Mouse (Mus musculus): ENCODE measurements around the gene Tub. TPM values are rescaled to one million over a fixed set of nuclear protein-coding genes. Genes with fewer than 3 reads are reported as not detected.

Gene Tub
- polyA plus RNA-seq (2012; rRNA removed) = 111 and 117 TPM in 2 replicates

DNA sequence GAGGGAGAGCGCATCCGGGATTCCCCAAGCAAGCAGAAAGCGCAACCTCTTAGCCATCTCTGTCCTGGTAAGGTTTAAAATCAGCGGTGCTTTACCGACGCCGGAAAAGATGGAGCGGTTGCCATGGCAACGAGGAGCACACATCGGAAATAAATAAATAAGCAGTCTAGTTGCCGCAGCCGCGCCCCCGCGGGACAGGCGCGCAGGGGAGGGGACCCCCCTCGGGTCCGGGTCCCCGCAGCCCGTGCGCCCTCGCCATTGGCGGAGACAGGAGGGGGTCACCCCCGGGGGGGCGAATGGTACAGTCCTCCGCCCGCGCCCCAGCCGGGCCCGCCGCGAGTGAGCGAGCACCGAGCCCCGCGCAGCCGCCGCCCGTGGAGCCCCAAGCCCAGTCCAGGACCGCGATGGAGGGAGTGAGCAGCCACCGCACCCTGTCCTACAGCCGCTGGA is at the start of gene Tub:
TSS of gene Tub (plus strand) at position 27 of the 450 bp plus-strand sequence.

DNA sequence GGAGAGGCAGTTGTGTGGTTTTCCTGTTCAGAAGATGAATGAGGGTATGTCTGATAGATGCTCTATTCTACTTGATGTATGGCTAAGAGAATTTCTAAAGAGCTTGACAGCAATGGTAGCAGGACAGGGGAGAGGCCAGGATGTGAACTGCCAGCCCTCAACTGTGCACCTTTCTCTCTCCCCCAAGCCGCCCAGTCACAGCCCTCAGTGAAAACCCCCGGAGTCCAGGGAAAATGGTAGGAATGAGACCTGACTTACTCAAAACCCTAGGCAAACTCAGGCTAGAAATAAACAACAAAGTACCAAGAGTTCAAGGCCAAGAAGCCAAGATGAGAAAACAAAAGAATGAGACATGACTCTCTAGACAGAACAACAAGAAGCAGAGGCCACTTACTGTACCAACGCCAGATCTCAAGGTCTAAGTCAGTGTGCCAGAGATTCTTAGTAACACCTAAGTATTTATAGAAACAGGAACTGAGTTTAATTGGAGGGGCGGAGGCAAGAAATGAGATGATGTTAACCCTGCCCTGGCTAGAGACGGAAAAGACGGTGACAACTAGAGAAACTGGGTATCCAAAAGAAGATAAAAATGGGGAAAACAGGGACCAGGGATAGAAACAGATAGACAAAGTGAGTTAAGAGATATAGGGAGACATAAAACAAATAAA is 20.3 kb upstream of the Tub start, which contains the start of gene Nlrp10:
TSS of gene Nlrp10 (minus strand) at position 453 of the 668 bp plus-strand sequence.

DNA sequence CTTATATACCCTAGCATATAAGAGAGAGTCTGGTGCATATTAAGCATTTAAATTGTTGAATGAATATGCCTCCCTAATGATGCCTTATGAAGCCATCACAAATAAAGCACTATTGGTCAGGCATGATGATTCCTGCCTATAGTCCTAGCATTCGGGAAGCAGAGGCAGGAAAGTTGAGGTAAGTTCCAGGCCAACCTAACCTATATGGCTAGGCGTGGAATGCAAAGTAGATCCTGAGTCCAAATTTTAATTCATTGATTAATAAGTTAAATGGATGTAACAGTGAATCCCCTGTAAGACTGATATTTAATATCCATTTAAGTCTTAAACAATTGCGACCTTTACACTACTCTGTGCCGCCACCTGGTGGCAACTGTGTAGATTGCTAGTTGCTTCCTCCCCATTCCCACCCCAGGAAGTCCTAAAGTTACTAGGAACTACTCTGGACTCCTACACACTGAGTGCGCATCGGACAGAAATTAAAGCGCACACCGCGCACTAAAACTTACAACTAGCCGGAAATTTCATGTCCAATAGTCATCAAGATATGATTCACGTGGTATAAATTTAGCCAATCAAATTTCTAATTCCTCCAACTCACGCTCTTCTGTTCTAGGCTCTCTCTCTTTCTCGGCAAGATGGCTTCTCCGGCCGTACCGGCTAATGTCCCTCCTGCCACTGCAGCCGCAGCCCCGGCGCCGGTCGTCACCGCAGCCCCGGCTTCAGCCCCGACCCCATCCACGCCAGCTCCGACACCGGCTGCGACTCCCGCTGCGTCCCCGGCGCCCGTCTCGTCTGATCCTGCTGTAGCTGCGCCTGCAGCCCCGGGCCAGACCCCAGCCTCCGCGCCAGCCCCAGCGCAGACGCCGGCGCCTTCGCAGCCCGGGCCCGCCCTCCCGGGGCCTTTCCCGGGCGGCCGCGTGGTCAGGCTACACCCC is 16.1 kb upstream of the Tub start, which contains the start of gene Eif3f:
TSS of gene Eif3f (plus strand) at position 624 of the 938 bp plus-strand sequence.

DNA sequence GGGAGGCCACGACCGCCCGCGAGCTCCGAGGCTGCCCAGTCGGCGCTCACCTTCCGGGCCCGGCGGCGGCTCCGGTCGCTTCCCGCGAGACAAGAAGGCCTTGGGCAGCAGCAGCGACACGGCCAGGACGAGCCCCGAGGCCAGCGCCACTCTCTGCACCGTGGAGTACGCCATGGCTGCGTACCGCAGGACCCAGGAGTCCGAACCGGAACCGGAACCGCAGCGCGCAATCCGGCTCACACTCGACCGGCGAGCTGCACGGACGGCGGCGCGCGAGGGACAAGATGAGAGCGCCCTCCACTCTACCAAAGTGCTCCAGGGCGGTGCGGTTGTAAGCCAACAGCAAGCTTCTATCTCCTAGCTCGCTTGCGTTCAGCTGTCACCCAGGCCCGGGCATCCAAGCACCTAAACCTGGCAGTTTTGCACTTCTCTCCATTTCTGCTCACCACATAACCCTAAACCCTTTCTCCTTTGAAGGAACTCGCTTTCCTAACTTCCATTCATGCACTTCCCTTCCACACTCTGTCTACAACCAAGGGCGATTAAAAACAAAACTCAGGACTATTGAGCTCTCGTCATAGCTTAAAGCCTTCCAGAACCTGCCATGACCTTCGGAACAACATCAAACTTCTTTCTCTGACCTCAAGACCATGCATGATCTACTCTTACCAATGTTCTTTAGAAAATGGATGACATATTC is 133.1 kb downstream of the Tub start, which contains the start of gene Ric3:
TSS of gene Ric3 (minus strand) at position 219 of the 700 bp plus-strand sequence.

Other genes with a start within 250 kb of the Tub start
- not detected in 2 replicates for gene Olfr512, start 237.0 kb upstream of the Tub start, polyA plus RNA-seq (2012; rRNA removed)
- gene Olfr513, start 199.4 kb upstream of the Tub start, polyA plus RNA-seq (2012; rRNA removed) = not detected in 2 replicates
- gene Olfr514, start 124.3 kb upstream of the Tub start, polyA plus RNA-seq (2012; rRNA removed) = not detected in 2 replicates
- not detected in 2 replicates for gene Olfr516, start 99.8 kb upstream of the Tub start, polyA plus RNA-seq (2012; rRNA removed)
- not detected in 2 replicates for gene Olfr517, start 78.0 kb upstream of the Tub start, polyA plus RNA-seq (2012; rRNA removed)
- gene Olfr518, start 65.3 kb upstream of the Tub start, polyA plus RNA-seq (2012; rRNA removed) = not detected in 2 replicates
- not detected in 2 replicates for gene Olfr519, start 55.9 kb upstream of the Tub start, polyA plus RNA-seq (2012; rRNA removed)
- not detected in 2 replicates for gene Nlrp10, start 20.2 kb upstream of the Tub start, polyA plus RNA-seq (2012; rRNA removed)
- gene Eif3f, start 15.9 kb upstream of the Tub start, polyA plus RNA-seq (2012; rRNA removed) = 119 and 124 TPM in 2 replicates
- gene Ric3, start 133.0 kb downstream of the Tub start, polyA plus RNA-seq (2012; rRNA removed) = 19.8 and 24.8 TPM in 2 replicates
- gene Lmo1, start 224.9 kb downstream of the Tub start, polyA plus RNA-seq (2012; rRNA removed) = 119 and 134 TPM in 2 replicates

Data from central nervous system, embryonic 14 days (tissue).